Mouse (Mus musculus) R1 (cell line): ENCODE data around the gene Mrpl49.

Experiments used
- DNase-seq: peaks from one replicate; pipeline ENCODE4 v3.0.0-alpha.2; 2018; ENCODE audit warnings: low read depth, low spot score

The Mrpl49 gene

GRCm38 (mm10) chr19:6057313-6058096, at the start of gene Mrpl49, which contains the start of gene Fau:
Mrpl49 (minus strand) TSS chr19:6057785.
Fau (plus strand) TSS chr19:6057844.
- peak; percentile 96 for DNase-seq

- no peak for DNase-seq
Measured at GRCm38 (mm10) chr19:6105586-6105985, 48.0 kb upstream of the Mrpl49 start, which contains the start of gene Naaladl1. Naaladl1 (plus strand) TSS chr19:6105782.

GRCm38 (mm10) chr19:6104476-6104875, 46.9 kb upstream of the Mrpl49 start:
- DNase-seq: no peak

GRCm38 (mm10) chr19:6102169-6102853, 44.7 kb upstream of the Mrpl49 start:
- no peak for DNase-seq

GRCm38 (mm10) chr19:6101186-6101585, 43.6 kb upstream of the Mrpl49 start:
- no peak for DNase-seq

- DNase-seq: no peak
Measured at GRCm38 (mm10) chr19:6097847-6098246, 40.3 kb upstream of the Mrpl49 start.

GRCm38 (mm10) chr19:6094119-6094518, 36.5 kb upstream of the Mrpl49 start, which contains the start of gene AC131692.1:
AC131692.1 (plus strand) TSS chr19:6094419.
- no peak for DNase-seq

- peak; percentile 53 for DNase-seq
Measured at GRCm38 (mm10) chr19:6088841-6089240, 31.3 kb upstream of the Mrpl49 start.

- DNase-seq: peak; percentile 99
Measured at GRCm38 (mm10) chr19:6085417-6085879, 27.9 kb upstream of the Mrpl49 start.

- peak; percentile 99 for DNase-seq
Measured at GRCm38 (mm10) chr19:6084478-6085248, 27.1 kb upstream of the Mrpl49 start, which contains the start of the genes Zfpl1 and Cdca5. Zfpl1 (minus strand) TSS chr19:6084956. Cdca5 (plus strand) TSS chr19:6084983.

- no peak for DNase-seq
Measured at GRCm38 (mm10) chr19:6082156-6082555, 24.6 kb upstream of the Mrpl49 start, which contains the start of gene Gm28374. Gm28374 (minus strand) TSS chr19:6082256.

GRCm38 (mm10) chr19:6079983-6080480, 22.4 kb upstream of the Mrpl49 start, which contains the start of gene Tmem262:
Tmem262 (plus strand) TSS chr19:6080033.
- no peak for DNase-seq

- DNase-seq: peak; percentile 97
Measured at GRCm38 (mm10) chr19:6076564-6077393, 19.2 kb upstream of the Mrpl49 start, which contains the start of gene Vps51. Vps51 (minus strand) TSS chr19:6077231.

GRCm38 (mm10) chr19:6073889-6074288, 16.3 kb upstream of the Mrpl49 start:
- DNase-seq: no peak

GRCm38 (mm10) chr19:6071261-6071660, 13.7 kb upstream of the Mrpl49 start:
- DNase-seq: peak; percentile 49

GRCm38 (mm10) chr19:6070571-6071250, 13.1 kb upstream of the Mrpl49 start:
- peak; percentile 86 for DNase-seq

GRCm38 (mm10) chr19:6069851-6070250, 12.3 kb upstream of the Mrpl49 start:
- DNase-seq: no peak

GRCm38 (mm10) chr19:6068951-6069350, 11.4 kb upstream of the Mrpl49 start:
- DNase-seq: no peak

- DNase-seq: peak; percentile 96
Measured at GRCm38 (mm10) chr19:6067724-6068415, 10.3 kb upstream of the Mrpl49 start, which contains the start of gene Tm7sf2. Tm7sf2 (minus strand) TSS chr19:6068373.
